In genomic region chr15:79270317-79271123, GRCm38 (mm10) we compare ENCODE assay signal across 7 mouse cellular contexts. TPM values are rescaled to one million over a fixed set of nuclear protein-coding genes. Genes with fewer than 3 reads are reported as not detected.
DNase-seq lines count a peak whose midpoint lies in the region; ATAC-seq and TF ChIP-seq lines count a peak whose summit lies in the region.

No protein-coding gene starts in this region.

- TF ChIP-seq RAD21 in MEL (IDR thresholded peaks at IDR 0.05; ENCODE audit: low read depth, low read length) = no peak

- no peaks in the 10 kb centered on the region for H3K4me1 ChIP-seq in MEL (ENCODE audit: control insufficient read depth in 1 of 2, insufficient read depth in 2 of 2, low read length in 2 of 2)
- H3K4me1 ChIP-seq in forebrain, embryonic 15.5 days = peaks cover 14% of the 10 kb centered on the region

- no peaks in the 10 kb centered on the region for H3K9me3 ChIP-seq in MEL (replicated peaks; ENCODE audit: insufficient read depth, low read length)
- no peaks in the 10 kb centered on the region for H3K9me3 ChIP-seq in forebrain, embryonic 15.5 days

- no peaks in the 10 kb centered on the region; the same call in 1 of the 2 replicates for H3K79me2 ChIP-seq in MEL (ENCODE audit: control insufficient read depth, insufficient read depth, low read length, poor library complexity)

- peak overlapping the region; percentile 93 for H3K4me2 ChIP-seq in forebrain, embryonic 15.5 days (replicated peaks)

- TF ChIP-seq CTCF in MEL (IDR thresholded peaks at IDR 0.05 in 2 of 3, conservative IDR thresholded peaks at IDR 0.05 in 1 of 3; ENCODE audit: control insufficient read depth in 1 of 3, insufficient read depth in 1 of 3, low read depth in 2 of 3, low read length in 3 of 3, poor library complexity in 1 of 3, severe bottlenecking in 1 of 3) = no peak

- peak; percentile 79 to 91 for TF ChIP-seq POLR2A in MEL (IDR thresholded peaks at IDR 0.05; ENCODE audit: control insufficient read depth in 1 of 2, insufficient read depth in 1 of 2, low read depth in 1 of 2, low read length in 2 of 2, poor library complexity in 1 of 2)

- H3K4me3 ChIP-seq in MEL (ENCODE audit: control insufficient read depth in 1 of 2, insufficient read depth in 1 of 2, low read depth in 2 of 2, low read length in 2 of 2) = peak overlapping the region; percentile 57 to 81
- peak overlapping the region; percentile 49 for H3K4me3 ChIP-seq in forebrain, embryonic 15.5 days

- H3K9ac ChIP-seq in MEL (ENCODE audit: control insufficient read depth, low read depth, low read length, poor library complexity, severe bottlenecking) = peak overlapping the region; percentile 69
- H3K9ac ChIP-seq in forebrain, embryonic 15.5 days (replicated peaks) = peak overlapping the region; percentile 47

- intact Hi-C loops in left cerebral cortex, postnatal 36 days (cut with DNase I) = no loop called here

- H3K36me3 ChIP-seq in MEL (ENCODE audit: control insufficient read depth in 1 of 2, insufficient read depth in 2 of 2, low read length in 2 of 2) = no peaks in the 10 kb centered on the region
- no peaks in the 10 kb centered on the region for H3K36me3 ChIP-seq in forebrain, embryonic 15.5 days

- no peaks in the 10 kb centered on the region for H3K27me3 ChIP-seq in MEL (ENCODE audit: control insufficient read depth in 1 of 2, insufficient read depth in 2 of 2, low read length in 2 of 2)
- no peaks in the 10 kb centered on the region for H3K27me3 ChIP-seq in forebrain, embryonic 15.5 days

- WGBS in forebrain, embryonic 15.5 days = under 1% methylated on average over 33 of the region's 33 CpGs

- peak; percentile 76 for ATAC-seq in forebrain, embryonic 15.5 days (replicated peaks)
- peak; percentile 90 for ATAC-seq in megakaryocyte-erythroid progenitor cell, adult 5-6 weeks (replicated peaks; ENCODE audit: low FRiP score, low TSS enrichment, poor library complexity, severe bottlenecking)

- peak; percentile 94 for DNase-seq in MEL (ENCODE audit: low read depth, low spot score)
- peak; percentile 87 for DNase-seq in adrenal gland, postnatal 10 days
- peak; percentile 78 for DNase-seq in heart, postnatal 4 days
- DNase-seq in left cerebral cortex, postnatal 36 days (ENCODE audit: low spot score in 2 of 2) = peak; percentile 33 to 49
- peak; percentile 69 to 80 for DNase-seq in spleen, adult 18-20 months

- H3K27ac ChIP-seq in MEL (ENCODE audit: control insufficient read depth, low read depth, low read length) = peak overlapping the region; percentile 62
- 0 out of 2 replicates have a peak overlapping the region, but pooled peaks have one; percentile 3 for H3K27ac ChIP-seq in forebrain, embryonic 15.5 days (replicated peaks)

- TF ChIP-seq EP300 in MEL (IDR thresholded peaks at IDR 0.05; ENCODE audit: low read depth in 1 of 2, low read length in 2 of 2) = 0 out of 4 replicates have a peak, but pooled peaks of 1 of the 2 experiments have one; percentile 11

TF ChIP-seq in MEL, 35 proteins besides CTCF, POLR2A, EP300 and RAD21 (continues in another document):
- TF ChIP-seq POLR2AphosphoS2 (IDR thresholded peaks at IDR 0.05; ENCODE audit: low read length) (peak; percentile 71; the same call in 1 of the 2 replicates), UBTF (IDR thresholded peaks at IDR 0.05; ENCODE audit: borderline replicate concordance, insufficient read depth, low read depth, low read length) (no peak), MYB (IDR thresholded peaks at IDR 0.05; ENCODE audit: low read depth, low read length) (no peak), SIN3A (IDR thresholded peaks at IDR 0.05; ENCODE audit: low read length) (peak; percentile 60), ELF1 (IDR thresholded peaks at IDR 0.05; ENCODE audit: low read depth, low read length) (peak; percentile 55; the same call in 1 of the 2 replicates), HCFC1 (IDR thresholded peaks at IDR 0.05; ENCODE audit: low read depth, low read length) (peak; percentile 57), ZMIZ1 (IDR thresholded peaks at IDR 0.05; ENCODE audit: low read depth, low read length) (no peak; the same call in 1 of the 2 replicates), ZKSCAN1 (IDR thresholded peaks at IDR 0.05; ENCODE audit: low read depth, low read length) (no peak), MAFK (IDR thresholded peaks at IDR 0.05; ENCODE audit: borderline replicate concordance, low read depth, low read length) (no peak), TCF12 (IDR thresholded peaks at IDR 0.05; ENCODE audit: low read depth, low read length) (no peak; the same call in 1 of the 2 replicates), MAX (IDR thresholded peaks at IDR 0.05; ENCODE audit: low read length) (peak; percentile 16; the same call in 1 of the 2 replicates), CHD1 (IDR thresholded peaks at IDR 0.05; ENCODE audit: low read depth, low read length) (no peak), NELFE (IDR thresholded peaks at IDR 0.05; ENCODE audit: low read depth, low read length) (peak; percentile 84), ZC3H11A (IDR thresholded peaks at IDR 0.05; ENCODE audit: low read depth, low read length) (no peak), CHD2 (IDR thresholded peaks at IDR 0.05; ENCODE audit: low read length) (no peak), GATA1 (IDR thresholded peaks at IDR 0.05; ENCODE audit: low read depth, low read length) (no peak), TBP (IDR thresholded peaks at IDR 0.05; ENCODE audit: low read depth, low read length) (peak; percentile 66), BHLHE40 (IDR thresholded peaks at IDR 0.05; ENCODE audit: borderline replicate concordance, low read depth, low read length) (0 out of 2 replicates have a peak, but pooled peaks have one; percentile 18), TAL1 (IDR thresholded peaks at IDR 0.05; ENCODE audit: low read length) (no peak), MAZ (IDR thresholded peaks at IDR 0.05; ENCODE audit: low read depth, low read length) (no peak), NRF1 (IDR thresholded peaks at IDR 0.05; ENCODE audit: insufficient read depth, low read depth, low read length, poor library complexity, severe bottlenecking) (peak; percentile 92)

RNA-seq across cellular contexts. Expression of gene Baiap2l2, which starts 14.8 kb away (rescaled TPM):
- 1.1 TPM in 1 of 2 replicates, not detected in the other for total RNA-seq in MEL (2012; rRNA removed)
- polyA plus RNA-seq in MEL (2012; ENCODE audit: insufficient read depth in 1 of 2, insufficient read length in 2 of 2, low read depth in 1 of 2, low replicate concordance in 2 of 2, missing spikeins in 1 of 2) = under 1 TPM in 1 of 2 experiments, not detected in 1; 0.60 TPM
- total RNA-seq in adrenal gland, postnatal 10 days (2021) = under 1 TPM; 0.85 to 0.99 TPM
- 1.9 and 3.6 TPM in 2 replicates for polyA plus RNA-seq in forebrain, embryonic 15.5 days (2015; fragmentation: Nextera tagmentation; extraction: Ambion mirVana)
- total RNA-seq in heart, postnatal 4 days (2021) = 1 to 10 TPM; 1.3 to 2.0 TPM
- 1 to 10 TPM; 3.5 to 4.5 TPM for total RNA-seq in left cerebral cortex, postnatal 36 days (2021)
- total RNA-seq in megakaryocyte-erythroid progenitor cell, adult 5-6 weeks (2014; fragmentation: Nextera tagmentation) = not detected in 2 replicates
- not detected in 2 replicates for total RNA-seq in megakaryocyte-erythroid progenitor cell, adult 5-6 weeks (2017)

RNA-seq across cellular contexts. Expression of gene Slc16a8, which starts 16.0 kb away (rescaled TPM):
- 0.15 TPM in 1 of 2 replicates, not detected in the other for total RNA-seq in MEL (2012; rRNA removed)
- under 1 TPM in 1 of 2 experiments, not detected in 1; 0.47 TPM for polyA plus RNA-seq in MEL (2012; ENCODE audit: insufficient read depth in 1 of 2, insufficient read length in 2 of 2, low read depth in 1 of 2, low replicate concordance in 2 of 2, missing spikeins in 1 of 2)
- under 1 TPM in 1 of 2 experiments, not detected in 1; 0.15 TPM for total RNA-seq in adrenal gland, postnatal 10 days (2021)
- polyA plus RNA-seq in forebrain, embryonic 15.5 days (2015; fragmentation: Nextera tagmentation; extraction: Ambion mirVana) = 0.36 and 0.81 TPM in 2 replicates
- total RNA-seq in heart, postnatal 4 days (2021) = under 1 TPM; 0.23 to 0.31 TPM
- under 1 TPM in 1 of 2 experiments, not detected in 1; 0.17 TPM for total RNA-seq in left cerebral cortex, postnatal 36 days (2021)
- total RNA-seq in megakaryocyte-erythroid progenitor cell, adult 5-6 weeks (2014; fragmentation: Nextera tagmentation) = not detected in 2 replicates
- total RNA-seq in megakaryocyte-erythroid progenitor cell, adult 5-6 weeks (2017) = not detected in 2 replicates

RNA-seq across cellular contexts. Expression of gene Gm49486, which starts 41.3 kb away (rescaled TPM):
- 0.12 and 0.16 TPM in 2 replicates for total RNA-seq in MEL (2012; rRNA removed)
- polyA plus RNA-seq in MEL (2012; ENCODE audit: insufficient read depth in 1 of 2, insufficient read length in 2 of 2, low read depth in 1 of 2, low replicate concordance in 2 of 2, missing spikeins in 1 of 2) = under 1 TPM in 1 of 2 experiments, not detected in 1; 0.46 TPM
- under 1 TPM; 0.24 to 0.45 TPM for total RNA-seq in adrenal gland, postnatal 10 days (2021)
- 0.97 and 1.1 TPM in 2 replicates for polyA plus RNA-seq in forebrain, embryonic 15.5 days (2015; fragmentation: Nextera tagmentation; extraction: Ambion mirVana)
- total RNA-seq in heart, postnatal 4 days (2021) = under 1 TPM; 0.52 to 0.74 TPM
- total RNA-seq in left cerebral cortex, postnatal 36 days (2021) = 1 to 10 TPM in 1 of 2 experiments, under 1 TPM in 1; 0.20 to 1.2 TPM
- not detected in 2 replicates for total RNA-seq in megakaryocyte-erythroid progenitor cell, adult 5-6 weeks (2014; fragmentation: Nextera tagmentation)
- total RNA-seq in megakaryocyte-erythroid progenitor cell, adult 5-6 weeks (2017) = 0.08 TPM in 1 of 2 replicates, not detected in the other

RNA-seq across cellular contexts. Expression of gene Pick1, which starts 41.5 kb away (rescaled TPM):
- 17.6 and 20.8 TPM in 2 replicates for total RNA-seq in MEL (2012; rRNA removed)
- 10 to 100 TPM in 1 of 2 experiments, not detected in 1; 24.3 TPM for polyA plus RNA-seq in MEL (2012; ENCODE audit: insufficient read depth in 1 of 2, insufficient read length in 2 of 2, low read depth in 1 of 2, low replicate concordance in 2 of 2, missing spikeins in 1 of 2)
- total RNA-seq in adrenal gland, postnatal 10 days (2021) = 10 to 100 TPM; 18.9 to 28.4 TPM
- polyA plus RNA-seq in forebrain, embryonic 15.5 days (2015; fragmentation: Nextera tagmentation; extraction: Ambion mirVana) = 78.5 and 85.1 TPM in 2 replicates
- 10 to 100 TPM; 24.5 to 26.0 TPM for total RNA-seq in heart, postnatal 4 days (2021)
- total RNA-seq in left cerebral cortex, postnatal 36 days (2021) = 10 to 100 TPM; 48.9 to 50.4 TPM
- 15.8 and 20.9 TPM in 2 replicates for total RNA-seq in megakaryocyte-erythroid progenitor cell, adult 5-6 weeks (2014; fragmentation: Nextera tagmentation)
- 8.9 and 11.4 TPM in 2 replicates for total RNA-seq in megakaryocyte-erythroid progenitor cell, adult 5-6 weeks (2017)

RNA-seq across cellular contexts. Expression of gene Pla2g6, which starts 57.7 kb away (rescaled TPM):
- total RNA-seq in MEL (2012; rRNA removed) = 11.8 and 12.0 TPM in 2 replicates
- 10 to 100 TPM in 1 of 2 experiments, not detected in 1; 24.7 TPM for polyA plus RNA-seq in MEL (2012; ENCODE audit: insufficient read depth in 1 of 2, insufficient read length in 2 of 2, low read depth in 1 of 2, low replicate concordance in 2 of 2, missing spikeins in 1 of 2)
- 10 to 100 TPM; 27.0 to 27.5 TPM for total RNA-seq in adrenal gland, postnatal 10 days (2021)
- 25.8 and 29.5 TPM in 2 replicates for polyA plus RNA-seq in forebrain, embryonic 15.5 days (2015; fragmentation: Nextera tagmentation; extraction: Ambion mirVana)
- total RNA-seq in heart, postnatal 4 days (2021) = 1 to 10 TPM; 8.4 to 9.6 TPM
- total RNA-seq in left cerebral cortex, postnatal 36 days (2021) = 10 to 100 TPM; 21.7 to 25.9 TPM
- total RNA-seq in megakaryocyte-erythroid progenitor cell, adult 5-6 weeks (2014; fragmentation: Nextera tagmentation) = 26.7 and 34.4 TPM in 2 replicates
- 8.0 and 12.4 TPM in 2 replicates for total RNA-seq in megakaryocyte-erythroid progenitor cell, adult 5-6 weeks (2017)

Comparison
In these comparisons a context has a peak if more than half of its experiments do, and no peak if none do; other contexts are left out.
1. Peak in every context shown above with its lines: DNase-seq, ATAC-seq, H3K4me3 ChIP-seq and H3K27ac ChIP-seq.
2. DNase-seq: peak in every context shown above with its lines; median percentile 94 in MEL; 87 in adrenal gland, postnatal 10 days; 78 in heart, postnatal 4 days; 74 in spleen, adult 18-20 months; 41 in left cerebral cortex, postnatal 36 days.